Mouse (Mus musculus) layer of hippocampus, adult 2 months (tissue): ENCODE data around the gene Itga7. TPM values are rescaled to one million over a fixed set of nuclear protein-coding genes. Genes with fewer than 3 reads are reported as not detected.

ENCODE experiments used
- DNase-seq, 2 experiments: peaks; one replicate each; pipeline ENCODE4 v3.0.0; 2022; ENCODE audit warnings: low spot score in 2 of 2
- H3K27ac ChIP-seq: fragments of 200-600 bp; 2 replicates; pipeline ENCODE4 v1.8.1; 2022
- H3K4me3 ChIP-seq: fragments of 200-600 bp; 2 replicates; pipeline ENCODE4 v1.8.1; 2022; ENCODE audit warnings: mild to moderate bottlenecking
- CTCF ChIP-seq: fragments of 200-600 bp; conservative IDR thresholded peaks from 2 replicates; pipeline ENCODE4 v1.8.1; 2022; ENCODE audit warnings: antibody characterized with exemption, mild to moderate bottlenecking, moderate library complexity
- total RNA-seq, 2 experiments: library from RNA; stranded (reverse); gene quantifications; 2 replicates each; pipeline ENCODE4 v1.2.3; 2021

Itga7 gene
- total RNA-seq, 2 experiments from 2014 or later, result 39.5 to 42.9 TPM

DNA sequence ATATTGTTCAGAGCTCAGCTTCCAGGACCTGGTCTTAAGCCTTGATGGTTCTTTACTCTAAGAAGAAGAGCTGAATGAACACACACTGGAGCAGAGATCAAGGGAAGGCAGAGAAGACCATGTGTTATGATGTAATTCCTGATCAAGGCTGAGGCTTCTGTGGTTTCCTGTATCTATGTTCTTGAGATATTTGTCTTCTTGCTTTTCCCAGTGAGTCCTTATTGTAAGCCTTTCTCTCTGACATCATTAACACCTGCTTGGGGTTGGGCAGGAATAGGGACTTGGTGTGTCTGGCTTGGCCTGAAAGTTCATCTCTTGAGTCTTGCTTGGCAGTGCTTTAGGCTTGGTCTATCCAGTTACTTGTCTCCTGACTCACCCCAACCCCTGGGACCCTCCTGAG lies 57.4 kb downstream of the Itga7 start:
- TF ChIP-seq CTCF, result no peak
- Histone ChIP-seq H3K27ac (no peak overlapping the region), H3K4me3 (no peak overlapping the region)
- DNase-seq, result no peak

DNA sequence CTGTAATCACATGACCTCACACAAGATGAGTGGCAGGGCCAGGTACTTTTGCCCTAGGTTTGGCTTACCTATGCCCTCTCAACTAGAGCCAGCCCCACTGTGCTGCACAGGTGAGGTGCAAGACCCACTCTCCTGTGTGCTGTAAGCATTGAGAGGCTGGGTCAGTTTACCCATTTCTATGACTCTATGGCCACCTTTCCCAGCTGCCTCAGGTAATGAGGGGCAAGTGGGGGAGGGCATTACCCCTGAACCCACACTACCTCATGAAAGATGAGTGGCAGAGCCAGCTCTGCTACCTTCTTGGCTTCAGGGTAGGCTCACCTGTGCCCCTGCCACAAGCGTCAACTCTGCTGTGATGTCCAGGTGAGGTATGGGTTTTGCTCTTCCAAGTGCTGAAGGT lies 62.2 kb downstream of the Itga7 start:
- no peak overlapping the region for H3K4me3 ChIP-seq
- H3K27ac ChIP-seq, result no peak overlapping the region
- no peak for TF ChIP-seq CTCF
- DNase-seq, result no peak

DNA sequence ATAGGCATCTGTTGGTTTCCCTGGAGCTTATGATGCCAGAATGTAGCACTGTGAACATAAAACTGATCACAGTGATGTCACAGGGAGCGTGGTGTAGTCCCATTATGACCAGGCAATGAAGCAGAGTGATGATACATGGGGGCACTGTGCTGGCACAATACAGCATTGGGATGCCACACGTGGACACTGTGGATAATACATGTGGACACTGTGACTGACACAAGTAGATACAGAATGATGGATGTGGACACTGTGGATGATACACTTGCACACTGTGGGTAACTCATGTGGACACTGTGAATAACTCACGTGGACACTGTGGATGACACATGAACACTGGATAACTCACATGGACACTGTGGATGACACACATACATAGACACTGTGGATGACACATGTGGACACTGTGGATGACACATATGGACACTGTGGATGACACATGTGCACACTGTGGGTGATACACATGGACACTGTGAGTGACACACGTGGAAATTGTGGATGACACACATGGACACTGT lies 63.0 kb downstream of the Itga7 start:
- no peak for TF ChIP-seq CTCF
- Histone ChIP-seq H3K4me3 (no peak overlapping the region), H3K27ac (no peak overlapping the region)
- no peak for DNase-seq

- H3K4me3 ChIP-seq, result no peak overlapping the region
- DNase-seq, result no peak
- no peak for TF ChIP-seq CTCF
- no peak overlapping the region for H3K27ac ChIP-seq
Measured at GRCm38 (mm10) chr10:129004032-129004920, 70.7 kb downstream of the Itga7 start.

Other genes with a start within 250 kb of the Itga7 start
- 100 to 1,000 TPM; 126 to 134 TPM for gene Rab5b, start 237.6 kb upstream of the Itga7 start, total RNA-seq
- gene Pmel, start 229.6 kb upstream of the Itga7 start, total RNA-seq, result under 1 TPM; 0.33 to 0.34 TPM
- 1 to 10 TPM; 2.0 to 3.0 TPM for gene Cdk2, start 228.8 kb upstream of the Itga7 start, total RNA-seq
- 10 to 100 TPM; 11.4 to 11.5 TPM for gene Dgka, start 189.0 kb upstream of the Itga7 start, total RNA-seq
- gene Pym1, start 185.9 kb upstream of the Itga7 start, total RNA-seq, result 10 to 100 TPM; 22.0 to 30.6 TPM
- gene Mmp19, start 142.9 kb upstream of the Itga7 start, total RNA-seq, result under 1 TPM; 0.61 to 0.84 TPM
- gene Dnajc14, start 129.8 kb upstream of the Itga7 start, total RNA-seq, result 10 to 100 TPM; 65.5 to 73.3 TPM
- gene Tmem198b, start 129.4 kb upstream of the Itga7 start, total RNA-seq, result 10 to 100 TPM in 1 of 2 experiments, 1 to 10 TPM in 1; 9.4 to 10.9 TPM
- gene Sarnp, start 116.5 kb upstream of the Itga7 start, total RNA-seq, result 10 to 100 TPM; 39.3 to 42.2 TPM
- gene Ormdl2, start 112.2 kb upstream of the Itga7 start, total RNA-seq, result 1 to 10 TPM; 6.7 to 8.4 TPM
- gene Gdf11, start 42.1 kb upstream of the Itga7 start, total RNA-seq, result 10 to 100 TPM; 20.5 to 21.9 TPM
- gene Cd63, start 32.8 kb upstream of the Itga7 start, total RNA-seq, result 10 to 100 TPM; 71.0 to 81.9 TPM
- gene Rdh5, start 10.9 kb upstream of the Itga7 start, total RNA-seq, result 1 to 10 TPM; 4.3 to 8.4 TPM
- gene Bloc1s1, start 9.8 kb upstream of the Itga7 start, total RNA-seq, result 100 to 1,000 TPM in 1 of 2 experiments, 10 to 100 TPM in 1; 88.5 to 102 TPM
- not detected for gene Mettl7b, start 27.2 kb downstream of the Itga7 start, total RNA-seq
- gene Olfr9, start 55.6 kb downstream of the Itga7 start, total RNA-seq, result not detected
- gene Olfr763, start 77.0 kb downstream of the Itga7 start, total RNA-seq, result not detected
- gene Olfr764-ps1, start 106.1 kb downstream of the Itga7 start, total RNA-seq, result not detected
- gene Olfr765, start 116.2 kb downstream of the Itga7 start, total RNA-seq, result not detected
- gene Olfr766-ps1, start 135.2 kb downstream of the Itga7 start, total RNA-seq, result not detected
- gene Olfr767, start 149.1 kb downstream of the Itga7 start, total RNA-seq, result not detected
- not detected for gene Olfr768, start 165.6 kb downstream of the Itga7 start, total RNA-seq
- not detected for gene Olfr769, start 184.0 kb downstream of the Itga7 start, total RNA-seq
- not detected for gene Olfr770, start 205.2 kb downstream of the Itga7 start, total RNA-seq
- gene Olfr771, start 230.9 kb downstream of the Itga7 start, total RNA-seq, result not detected
- gene Olfr772, start 244.1 kb downstream of the Itga7 start, total RNA-seq, result not detected